Mouse (Mus musculus): ENCODE data around the gene Sorcs3. TPM values are rescaled to one million over a fixed set of nuclear protein-coding genes. Genes with fewer than 3 reads are reported as not detected.

The Sorcs3 gene
- polyA plus RNA-seq, 1 experiment = 0.20 TPM

GRCm38 (mm10) chr19:48834342-48834741 is 628.5 kb downstream of the Sorcs3 start:
- no peak for DNase-seq (ENCODE audit: low read depth)

GRCm38 (mm10) chr19:48839418-48839817 is 633.6 kb downstream of the Sorcs3 start:
- no peak for DNase-seq (ENCODE audit: low read depth)

GRCm38 (mm10) chr19:48847700-48848099 is 641.9 kb downstream of the Sorcs3 start:
- DNase-seq (ENCODE audit: low read depth) = no peak

GRCm38 (mm10) chr19:48850466-48850865 is 644.6 kb downstream of the Sorcs3 start:
- no peak for DNase-seq (ENCODE audit: low read depth)
